ENCODE assay signal across 8 mouse cellular contexts in the genomic region with DNA sequence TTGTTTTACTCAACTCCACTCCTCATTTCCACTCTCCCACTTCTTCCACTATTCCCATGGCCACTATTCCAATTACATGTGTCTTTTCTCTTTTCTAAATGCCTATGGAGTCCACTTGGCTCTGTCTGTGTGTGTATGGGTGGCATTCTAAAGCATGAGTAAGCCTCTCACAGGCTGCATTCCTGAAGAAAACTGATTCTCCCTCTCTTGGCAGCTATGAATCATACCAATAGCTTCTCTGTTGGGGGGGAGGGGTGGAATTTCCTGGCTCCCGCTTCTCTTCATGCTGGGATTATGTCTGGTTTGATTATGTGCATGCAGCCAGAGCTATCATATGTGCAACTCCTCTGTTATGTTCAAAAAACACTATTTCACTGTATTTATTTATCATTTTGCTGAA. TPM values are rescaled to one million over a fixed set of nuclear protein-coding genes. Genes with fewer than 3 reads are reported as not detected.
DNase-seq lines count a peak whose midpoint lies in the region; ATAC-seq lines count a peak whose summit lies in the region.
"Had no signal": no experiment of that assay in that cellular context is flagged by ENCODE, and none has a peak within 500 bp of the region (broad histone marks: within the 10 kb centered on the region; RNA-seq: fewer than 3 reads in every experiment).

No protein-coding gene starts in this region.

- no peak overlapping the region for H3K4me3 ChIP-seq in midbrain, embryonic 14.5 days (replicated peaks; ENCODE audit: low read depth, low read length)
- H3K4me3 ChIP-seq in midbrain, embryonic 10.5 days, result no peak overlapping the region
- H3K4me3 ChIP-seq: neural tube, embryonic 13.5 days had no signal

- no peak overlapping the region for H3K9ac ChIP-seq in midbrain, embryonic 14.5 days (replicated peaks; ENCODE audit: low read length)
- H3K9ac ChIP-seq: neural tube, embryonic 13.5 days had no signal

- H3K9me3 ChIP-seq in midbrain, embryonic 14.5 days (ENCODE audit: control insufficient read depth, low read length), result no peaks in the 10 kb centered on the region
- H3K9me3 ChIP-seq in midbrain, embryonic 10.5 days (replicated peaks), result no peaks in the 10 kb centered on the region
- H3K9me3 ChIP-seq: neural tube, embryonic 13.5 days had no signal

- H3K27me3 ChIP-seq in midbrain, embryonic 14.5 days (ENCODE audit: control insufficient read depth, insufficient read depth, low read length), result no peaks in the 10 kb centered on the region
- H3K27me3 ChIP-seq in midbrain, embryonic 10.5 days (ENCODE audit: low read depth, poor library complexity, severe bottlenecking), result no peaks in the 10 kb centered on the region
- H3K27me3 ChIP-seq: neural tube, embryonic 13.5 days had no signal

- WGBS in midbrain, embryonic 14.5 days, result 37% methylated on average over 1 of the region's 1 CpGs
- WGBS in midbrain, embryonic 10.5 days, result 61% methylated on average over 1 of the region's 1 CpGs

- no peaks in the 10 kb centered on the region for H3K36me3 ChIP-seq in midbrain, embryonic 14.5 days (ENCODE audit: control insufficient read depth, insufficient read depth, low read length)
- H3K36me3 ChIP-seq in midbrain, embryonic 10.5 days, result no peaks in the 10 kb centered on the region
- H3K36me3 ChIP-seq: neural tube, embryonic 13.5 days had no signal

- H3K4me1 ChIP-seq in midbrain, embryonic 14.5 days (ENCODE audit: control insufficient read depth, insufficient read depth, low read length), result no peaks in the 10 kb centered on the region
- H3K4me1 ChIP-seq in midbrain, embryonic 10.5 days, result no peaks in the 10 kb centered on the region; the same call in 1 of the 2 replicates

- no peak overlapping the region for H3K27ac ChIP-seq in midbrain, embryonic 14.5 days (replicated peaks; ENCODE audit: low read depth, low read length)
- H3K27ac ChIP-seq in midbrain, embryonic 10.5 days (replicated peaks), result no peak overlapping the region
- H3K27ac ChIP-seq: neural tube, embryonic 13.5 days had no signal

- H3K4me2 ChIP-seq in midbrain, embryonic 14.5 days (ENCODE audit: low read length), result no peak overlapping the region
- H3K4me2 ChIP-seq: neural tube, embryonic 13.5 days had no signal

- peak; percentile 17 for DNase-seq in midbrain, embryonic 14.5 days
- no peak for DNase-seq in midbrain, embryonic 10.5 days (ENCODE audit: low spot score)
- peak; percentile 46 for DNase-seq in cerebellum, adult 9-10 months
- DNase-seq in layer of hippocampus, adult 8-10 months (ENCODE audit: low spot score in 2 of 2), result peak; percentile 7 to 8
- peak; percentile 27 to 35 for DNase-seq in right cerebral cortex, postnatal 10 days (ENCODE audit: low spot score in 2 of 2)
- no peak for DNase-seq in gastrocnemius, adult 18-20 months (ENCODE audit: low spot score)

- ATAC-seq in midbrain, embryonic 14.5 days (ENCODE audit: low FRiP score, low TSS enrichment), result no peak
- no peak for ATAC-seq in inflammation-experienced regulatory T-cells, adult 6 months

RNA-seq across cellular contexts. Expression of gene Spaca6, which starts 34.4 kb away (rescaled TPM):
- 18.5 and 20.0 TPM in 2 replicates for polyA plus RNA-seq in midbrain, embryonic 14.5 days (2014; fragmentation: Nextera tagmentation; extraction: Ambion mirVana)
- 38.1 and 46.8 TPM in 2 replicates for polyA plus RNA-seq in midbrain, embryonic 10.5 days (2016; fragmentation: Nextera tagmentation; extraction: Ambion mirVana)
- total RNA-seq in layer of hippocampus, adult 8-10 months (2022), result 100 to 1,000 TPM in 3 of 4 experiments, 10 to 100 TPM in 1; 88.5 to 132 (median 119) TPM
- total RNA-seq in gastrocnemius, adult 18-20 months (2021), result 1 to 10 TPM; 4.8 to 6.0 TPM
- polyA plus RNA-seq in inflammation-experienced regulatory T-cells, adult 6 months (2017; shearing (Covaris generic)), result 10 to 100 TPM in 2 of 3 experiments, 1 to 10 TPM in 1; 2.4 to 13.5 (median 12.6) TPM

Comparison
In these comparisons a context has a peak if more than half of its experiments do, and no peak if none do; other contexts are left out.
1. DNase-seq: peak in midbrain, embryonic 14.5 days (single experiment), cerebellum, adult 9-10 months (single experiment), layer of hippocampus, adult 8-10 months (2 of 2) and right cerebral cortex, postnatal 10 days (2 of 2); none in midbrain, embryonic 10.5 days (single experiment) and gastrocnemius, adult 18-20 months (single experiment).